Mouse (Mus musculus) large intestine, adult 2 months (tissue): ENCODE measurements at regions not wholly inside any gene's neighbourhood (a gene's known extent, or its start where the extent isn't known, plus 50 kb on each side); places are given as distances from the start of the nearest gene placed in this dataset.

Experiments used
- DNase-seq: peaks from one replicate; pipeline ENCODE4 v3.0.0-alpha.2; 2012; ENCODE audit warnings: low read depth, low spot score
- WGBS: fragments of 180-500 bp; shearing (Covaris S2); methylation state at CpG from one replicate; pipeline ENCODE4 v1.1.7; 2018; 5-methylcytosine and 5-hydroxymethylcytosine counted together

DNA sequence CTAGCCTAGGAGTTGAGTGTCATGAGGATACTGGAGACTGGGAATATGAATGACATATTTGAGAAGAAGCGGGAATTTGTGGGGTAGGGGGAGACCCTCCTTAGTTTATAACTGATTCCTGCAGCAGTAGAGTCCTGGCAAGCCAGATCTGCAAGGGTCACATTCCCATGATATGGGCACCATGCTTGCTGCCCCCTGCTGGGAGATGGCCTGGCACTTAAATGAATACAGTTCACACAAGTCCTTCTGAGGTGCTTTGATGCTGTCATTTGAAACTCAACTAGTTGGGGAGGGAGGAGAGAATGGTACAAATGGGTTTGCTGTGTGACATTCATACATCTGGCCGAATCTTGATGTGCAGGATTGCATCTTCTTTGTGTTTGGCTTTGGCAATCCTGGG is 556.4 kb downstream of the Ebf1 start:
- no peak for DNase-seq
- WGBS, result 78% methylated on average over 2 of the region's 2 CpGs

- no peak for DNase-seq
- 74% methylated on average over 2 of the region's 2 CpGs for WGBS
Measured at GRCm38 (mm10) chr11:45174071-45174470, 557.0 kb downstream of the Ebf1 start.

DNA sequence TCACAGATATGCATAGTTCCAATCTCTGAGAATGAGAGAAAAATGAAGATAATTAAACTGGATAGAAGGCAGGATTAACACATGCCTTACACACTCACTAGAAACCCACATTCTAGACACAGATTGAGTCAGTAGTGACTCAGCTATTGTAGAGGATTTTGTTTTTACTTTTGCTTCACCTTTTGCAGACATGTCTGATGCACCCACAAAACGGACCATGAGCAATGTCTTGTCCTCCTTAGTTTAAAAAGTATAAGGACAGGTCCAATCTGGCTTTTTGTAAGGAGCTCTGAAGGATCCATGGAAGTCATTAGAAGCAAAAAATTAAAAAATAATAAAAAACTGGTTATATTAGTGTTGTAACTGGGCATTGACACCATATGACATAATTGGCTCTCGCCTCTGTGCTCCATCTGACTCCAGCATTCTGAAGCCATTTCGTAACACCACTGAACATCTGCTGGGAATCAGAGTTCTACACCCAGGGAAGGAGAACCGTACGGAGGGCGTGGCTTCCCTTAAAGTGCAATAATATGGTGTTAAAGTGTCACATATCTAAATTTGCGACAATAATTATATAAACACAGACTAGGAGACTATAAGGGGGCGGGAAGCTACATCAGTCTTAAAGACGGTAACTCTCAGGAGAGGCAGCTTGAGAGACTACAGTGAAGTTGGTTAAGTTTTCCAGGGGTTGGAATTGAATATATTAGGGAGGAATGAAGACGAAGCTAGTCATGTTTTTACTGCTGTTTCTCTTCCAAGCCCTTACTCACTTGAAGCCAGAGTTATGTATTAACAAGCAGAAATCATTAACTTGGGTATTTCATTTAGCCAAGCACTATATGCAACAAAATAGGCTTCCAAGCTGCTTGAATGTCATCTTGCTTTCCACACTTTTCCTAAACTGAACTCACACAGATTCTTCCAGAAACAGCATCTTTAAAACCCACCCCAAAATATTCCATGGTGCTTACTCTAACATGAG is 558.0 kb downstream of the Ebf1 start:
- no peak for DNase-seq
- WGBS, result 36% methylated on average over 10 of the region's 10 CpGs

DNA sequence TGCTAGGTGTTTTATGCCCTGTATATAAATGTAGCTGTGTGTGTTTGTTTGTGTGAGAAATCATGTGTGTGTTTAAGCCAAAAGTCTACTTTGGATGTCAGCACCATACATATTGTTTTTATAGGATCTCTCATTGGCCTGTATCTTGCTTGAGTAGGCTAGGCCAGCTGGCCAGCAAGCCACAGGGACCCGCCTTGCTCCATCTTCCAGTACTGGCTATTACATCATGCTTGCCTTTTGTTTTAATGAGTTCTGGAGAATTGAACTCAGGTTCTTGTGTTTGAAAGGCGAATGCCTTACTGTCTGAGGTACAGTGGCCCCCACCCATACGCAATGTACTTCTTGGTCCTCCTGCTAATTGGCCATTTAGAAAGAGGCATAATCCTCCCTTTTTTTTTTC is 559.9 kb downstream of the Ebf1 start:
- WGBS, result 83% methylated on average over 3 of the region's 3 CpGs
- no peak for DNase-seq

DNA sequence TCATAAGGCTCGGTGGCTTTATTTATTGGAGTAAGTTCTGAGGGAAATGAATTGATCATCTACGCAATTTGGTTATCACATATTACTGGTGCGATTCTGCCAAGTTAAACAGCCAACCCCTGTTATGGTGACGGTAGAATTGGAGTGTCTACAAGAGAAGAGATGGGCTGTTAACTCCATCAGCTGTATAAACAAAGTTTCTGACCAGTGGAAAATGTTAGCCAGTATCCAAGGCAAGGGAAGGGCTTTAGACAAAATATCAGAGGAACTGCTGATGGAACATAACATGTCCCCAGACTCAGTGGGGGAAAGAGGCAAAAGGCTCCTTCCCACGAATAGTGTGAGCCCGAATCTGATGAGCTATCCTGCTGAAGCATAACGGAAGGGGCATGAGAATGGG is 560.9 kb downstream of the Ebf1 start:
- 77% methylated on average over 7 of the region's 7 CpGs for WGBS
- DNase-seq, result no peak

- no peak for DNase-seq
- WGBS, result 64% methylated on average over 1 of the region's 1 CpGs
Measured at GRCm38 (mm10) chr11:45179019-45179418, 561.9 kb downstream of the Ebf1 start.

GRCm38 (mm10) chr11:45190601-45191370 is 573.7 kb downstream of the Ebf1 start:
- DNase-seq, result no peak
- 70% methylated on average over 14 of the region's 14 CpGs for WGBS

- no peak for DNase-seq
- 63% methylated on average over 12 of the region's 12 CpGs for WGBS
Measured at GRCm38 (mm10) chr11:45191392-45192189, 574.5 kb downstream of the Ebf1 start.

GRCm38 (mm10) chr11:45193319-45193718 is 576.2 kb downstream of the Ebf1 start:
- no peak for DNase-seq
- WGBS, result 83% methylated on average over 5 of the region's 5 CpGs

- 65% methylated on average over 4 of the region's 4 CpGs for WGBS
- no peak for DNase-seq
Measured at GRCm38 (mm10) chr11:45199520-45199919, 582.4 kb downstream of the Ebf1 start.

- 32% methylated on average over 9 of the region's 9 CpGs for WGBS
Measured at GRCm38 (mm10) chr11:45200714-45201405, 583.7 kb downstream of the Ebf1 start.

DNA sequence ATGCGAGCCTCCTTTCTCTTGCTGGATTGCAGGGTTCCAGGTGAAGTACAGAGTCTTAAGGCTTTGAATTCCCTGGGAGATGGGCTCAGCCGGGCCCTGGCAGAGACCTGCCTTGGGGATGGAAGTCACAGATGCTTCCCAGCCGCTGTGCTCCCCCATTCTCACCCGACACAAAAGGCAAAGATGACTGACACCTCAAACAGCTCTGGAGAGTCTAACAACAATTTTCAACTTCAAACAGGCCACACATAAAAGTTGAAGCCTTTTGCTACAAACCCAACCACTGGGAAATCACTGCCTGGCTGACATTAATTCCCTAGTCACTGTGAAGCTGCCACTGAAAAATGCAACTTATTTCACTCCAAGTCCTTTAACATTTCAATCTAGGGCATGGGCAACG is 586.3 kb downstream of the Ebf1 start:
- DNase-seq, result no peak
- 74% methylated on average over 5 of the region's 5 CpGs for WGBS

More at GRCm38 (mm10) chr11:45200714-45201405, 583.7 kb downstream of the Ebf1 start:
- DNase-seq, result no peak

DNA sequence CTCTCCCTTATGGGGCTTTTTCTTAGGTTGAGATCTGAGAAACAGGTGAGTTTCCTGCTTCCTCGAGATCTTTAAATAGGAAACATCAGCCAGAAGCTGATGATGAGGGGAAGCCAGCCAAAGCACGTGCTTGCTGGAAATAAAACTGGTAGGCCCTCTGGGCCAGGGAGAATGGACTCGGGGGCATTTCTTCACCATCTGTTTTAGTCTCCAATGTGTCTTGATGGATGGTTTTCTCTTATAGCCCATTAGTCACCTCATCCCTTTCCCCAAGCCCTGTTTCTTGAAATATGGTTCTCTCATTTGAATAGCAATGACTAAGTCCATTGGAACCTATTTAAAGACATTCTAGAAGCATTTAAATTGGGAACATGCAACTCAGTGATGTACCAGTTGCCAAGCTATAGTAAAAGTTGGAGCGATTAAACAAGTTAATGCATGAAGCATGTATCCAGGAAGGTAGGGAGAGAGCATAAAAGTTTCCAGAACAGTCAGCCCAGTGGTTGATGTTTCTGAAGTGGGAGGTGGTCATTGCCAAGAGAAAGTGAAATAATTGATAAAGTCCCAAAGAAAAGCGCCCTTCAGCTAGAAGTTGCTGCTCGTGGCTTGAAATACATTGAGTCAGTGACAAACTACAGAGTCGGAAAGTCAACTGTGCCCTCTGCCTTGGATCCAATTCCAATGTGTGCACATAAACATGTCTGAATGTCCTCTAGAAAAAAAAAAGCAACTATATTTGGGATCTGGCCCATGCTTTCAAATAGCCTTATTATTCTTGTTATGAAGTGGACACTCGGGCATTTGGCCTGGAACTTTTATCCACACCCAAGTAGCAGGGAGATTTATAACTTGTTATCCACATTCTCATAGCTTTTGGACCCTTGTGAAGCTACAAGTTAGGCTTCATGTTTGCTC is 589.8 kb downstream of the Ebf1 start:
- WGBS, result 65% methylated on average over 8 of the region's 8 CpGs
- DNase-seq, result no peak

DNA sequence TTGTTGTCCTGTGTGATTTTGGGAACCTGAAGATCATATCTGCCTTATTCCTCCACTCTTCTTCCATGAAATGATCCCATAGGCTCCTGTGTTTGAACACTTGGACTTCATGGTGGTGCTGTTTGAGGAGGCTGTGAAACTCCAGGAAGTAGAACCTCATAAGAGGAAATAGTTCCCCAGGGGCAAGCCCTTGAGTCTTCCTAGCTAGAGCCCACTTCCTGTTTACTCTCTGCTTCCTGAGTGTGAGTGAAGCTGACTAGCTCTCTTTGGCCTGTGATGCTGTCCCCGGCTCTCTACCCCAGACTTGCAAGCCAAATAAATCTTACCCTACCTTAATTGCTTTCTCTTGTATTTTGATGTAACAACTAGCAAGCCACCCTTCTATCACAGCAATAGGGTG is 597.0 kb downstream of the Ebf1 start:
- WGBS, result 42% methylated on average over 1 of the region's 1 CpGs

DNA sequence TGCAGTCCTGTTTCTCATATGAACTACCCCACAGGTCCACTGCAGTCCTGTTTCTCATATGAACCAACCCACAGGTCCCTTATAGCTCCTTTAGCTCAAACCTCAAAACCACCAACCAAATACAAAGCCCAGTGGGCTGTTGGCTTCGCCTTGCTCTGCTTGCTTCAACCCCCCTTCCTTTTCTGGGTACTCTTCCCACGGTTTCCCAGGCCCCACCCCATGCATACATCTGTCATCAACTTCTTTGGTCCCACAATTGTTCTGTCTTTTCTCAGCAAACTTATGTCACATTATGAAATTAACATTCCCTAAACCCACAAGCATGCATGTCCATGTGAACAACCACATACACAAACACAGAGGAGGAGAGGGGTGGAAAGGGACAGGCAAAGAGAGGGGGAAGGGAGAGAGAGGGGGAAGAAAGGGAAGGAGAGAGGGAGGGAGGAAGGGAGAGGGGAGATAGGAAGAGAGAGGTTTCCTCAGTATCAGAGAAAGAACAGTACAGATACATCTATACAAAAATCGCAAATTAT is 599.9 kb downstream of the Ebf1 start:
- WGBS, result 56% methylated on average over 3 of the region's 3 CpGs
- no peak for DNase-seq

More for the DNA sequence above, 597.0 kb downstream of the Ebf1 start:
- DNase-seq, result no peak

DNA sequence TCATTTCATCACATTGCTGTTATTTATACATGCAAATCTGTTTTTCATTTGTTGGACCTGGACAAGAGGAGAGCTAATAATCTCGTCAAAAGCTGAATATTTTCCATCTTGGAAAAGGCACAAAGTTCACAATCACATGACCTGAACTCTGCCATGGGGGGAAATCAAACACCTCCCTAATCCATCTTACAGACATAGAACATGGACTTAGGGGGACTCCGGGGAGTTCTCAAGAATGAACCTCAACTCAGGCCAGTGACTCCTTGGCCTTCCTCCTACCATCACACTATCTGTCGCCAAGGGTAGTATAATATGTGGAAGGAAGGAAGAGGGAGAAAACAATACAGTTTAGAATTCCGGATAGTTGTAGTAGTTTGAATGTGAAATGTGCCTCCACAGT is 602.1 kb downstream of the Ebf1 start:
- WGBS, result 82% methylated on average over 4 of the region's 4 CpGs
- DNase-seq, result no peak

- no peak for DNase-seq
- 70% methylated on average over 3 of the region's 3 CpGs for WGBS
Measured at GRCm38 (mm10) chr11:45222021-45222420, 604.9 kb downstream of the Ebf1 start.
